Mouse (Mus musculus) CH12.LX (cell line): ENCODE results near the gene Emc7.
"Not testable (repeated sequence)": the region's sequence is repeated elsewhere in the genome, so short reads cannot be mapped to it uniquely, and the experiment has no call there.

ENCODE experiments used
- CHD2 ChIP-seq: IDR thresholded peaks from 2 replicates; pipeline ENCODE4 v1.6.1; 2011; ENCODE audit warnings: low read length, improper control_type of control experiment
- CTCF ChIP-seq, 2 experiments: IDR thresholded peaks in 1 of 2; conservative IDR thresholded peaks in 1 of 2; 2 replicates each; pipeline ENCODE4 v1.5.1; 2011 to 2012; ENCODE audit warnings: low read depth in 2 of 2, low read length in 2 of 2, improper control_type of control experiment in 1 of 2, inconsistent platforms in 1 of 2, mild to moderate bottlenecking in 1 of 2, moderate library complexity in 1 of 2
- EP300 ChIP-seq: IDR thresholded peaks from 2 replicates; pipeline ENCODE4 v1.6.1; 2011; ENCODE audit warnings: low read length, improper control_type of control experiment
- GABPA ChIP-seq: IDR thresholded peaks from 2 replicates; pipeline ENCODE4 v1.6.1; 2012; ENCODE audit warnings: low read depth, low read length, improper control_type of control experiment, inconsistent platforms; ENCODE audit not compliant: insufficient replicate concordance
- KAT2A ChIP-seq: IDR thresholded peaks from 2 replicates; pipeline ENCODE4 v1.6.1; 2012; ENCODE audit warnings: low read length, improper control_type of control experiment, inconsistent platforms; ENCODE audit not compliant: insufficient replicate concordance
- NELFE ChIP-seq: IDR thresholded peaks from 2 replicates; pipeline ENCODE4 v1.6.1; 2011; ENCODE audit warnings: low read depth, low read length, improper control_type of control experiment
- POLR2A ChIP-seq: IDR thresholded peaks from 2 replicates; pipeline ENCODE4 v1.6.1; 2011; ENCODE audit warnings: low read depth, mild to moderate bottlenecking, improper control_type of control experiment, low read length
- TCF12 ChIP-seq: IDR thresholded peaks from 2 replicates; pipeline ENCODE4 v1.6.1; 2014; ENCODE audit warnings: low read depth, mild to moderate bottlenecking, inconsistent platforms, low read length, improper control_type of control experiment

DNA sequence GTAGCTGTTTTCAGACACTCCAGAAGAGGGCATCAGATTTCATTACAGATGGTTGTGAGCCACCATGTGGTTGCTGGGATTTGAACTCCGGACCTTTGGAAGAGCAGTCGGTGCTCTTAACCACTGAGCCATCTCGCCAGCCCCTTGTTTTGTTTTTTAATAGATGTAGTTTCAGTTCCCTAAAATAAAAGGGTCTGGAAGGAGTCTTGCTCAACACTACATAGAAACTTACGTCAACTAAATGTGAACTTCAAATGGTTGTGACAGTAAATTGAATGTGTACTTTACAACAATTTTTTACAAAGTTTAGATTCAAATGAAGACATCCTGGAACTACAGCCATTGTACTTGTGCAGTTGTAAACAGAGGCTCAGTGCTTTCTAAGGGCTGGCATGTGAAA lies 6.8 kb upstream of the Emc7 start:
- TF ChIP-seq CTCF (conservative IDR thresholded peaks at IDR 0.05 in 1 of 2, IDR thresholded peaks at IDR 0.05 in 1 of 2; ENCODE audit: low read depth in 2 of 2, low read length in 2 of 2); TCF12; POLR2A; EP300; KAT2A; NELFE; GABPA; CHD2: not testable (repeated sequence)
